Mouse (Mus musculus) induced T-regulatory cell, adult 2 months (primary cell): ENCODE measurements around the gene Yipf1.

Experiments
- DNase-seq: peaks from one replicate; pipeline ENCODE4 v3.0.0-alpha.2; 2012; ENCODE audit warnings: low read depth

Gene Yipf1

GRCm38 (mm10) chr4:107372304-107372703 lies 58.1 kb downstream of the Yipf1 start:
- peak; percentile 26 for DNase-seq

DNA sequence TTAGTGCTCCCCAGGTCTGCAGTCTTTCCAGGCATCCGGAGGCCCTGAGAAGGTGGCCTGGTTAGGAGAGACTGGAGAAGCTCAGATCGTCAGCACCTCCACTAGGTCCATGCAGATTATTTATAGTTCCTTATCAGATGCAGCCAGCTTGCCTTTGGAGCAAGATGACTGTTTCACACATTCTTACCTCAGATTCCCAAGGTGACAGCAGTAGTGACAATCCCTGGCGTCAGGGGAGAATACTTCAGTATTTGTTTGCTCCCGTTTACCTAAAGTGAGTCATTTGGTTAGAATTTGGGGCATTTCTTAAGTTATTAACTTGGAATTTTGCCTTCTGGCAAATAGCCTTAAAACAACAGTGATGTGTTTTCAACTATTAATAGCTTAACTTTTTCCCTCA lies 60.5 kb downstream of the Yipf1 start:
- DNase-seq: no peak

DNA sequence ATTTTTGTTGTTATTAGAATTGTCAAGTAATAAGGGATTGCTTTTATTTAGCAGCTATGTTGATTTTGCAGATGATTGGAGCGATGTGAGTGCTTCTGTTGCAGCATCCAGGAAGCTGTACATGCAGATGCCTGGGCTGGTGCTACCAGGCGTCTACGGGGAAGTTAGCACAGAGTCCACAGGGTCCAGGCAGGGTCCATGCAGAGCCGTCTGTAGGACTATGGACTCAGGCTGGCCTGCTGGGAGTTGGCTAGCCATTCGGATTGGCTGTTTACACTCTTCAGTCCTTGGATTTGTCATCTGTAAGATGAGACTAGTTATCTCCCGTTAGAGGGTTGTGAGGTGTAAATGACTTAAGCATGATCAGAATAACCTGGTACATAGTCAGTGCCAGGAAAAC lies 64.8 kb downstream of the Yipf1 start:
- no peak for DNase-seq

DNA sequence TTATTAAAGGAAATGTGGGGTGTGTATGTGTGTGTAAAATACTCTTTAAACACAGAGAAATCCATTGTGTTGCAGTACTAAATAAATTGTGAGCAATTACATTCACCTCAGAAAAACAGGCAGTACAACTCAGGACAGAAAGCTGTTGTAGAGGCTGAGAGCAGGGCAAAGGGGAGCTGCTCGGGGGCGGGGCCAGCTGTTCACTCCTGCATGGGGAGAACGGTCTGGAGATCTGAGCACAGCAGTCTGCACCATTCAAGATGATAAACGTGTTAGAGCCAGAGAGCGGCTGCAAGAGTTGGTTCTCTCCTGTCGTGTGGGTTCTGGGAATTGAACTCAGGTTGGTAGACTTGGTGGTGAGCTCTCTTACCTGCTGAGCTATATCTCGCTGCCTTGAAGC lies 66.7 kb downstream of the Yipf1 start:
- no peak for DNase-seq

- DNase-seq: no peak
These were observed 72.9 kb downstream of the Yipf1 start for GRCm38 (mm10) chr4:107387038-107387437.

GRCm38 (mm10) chr4:107387465-107387864 lies 73.3 kb downstream of the Yipf1 start:
- DNase-seq: no peak

- no peak for DNase-seq
These were observed 74.1 kb downstream of the Yipf1 start for GRCm38 (mm10) chr4:107388291-107388690.

GRCm38 (mm10) chr4:107389345-107389744 lies 75.2 kb downstream of the Yipf1 start:
- no peak for DNase-seq

DNA sequence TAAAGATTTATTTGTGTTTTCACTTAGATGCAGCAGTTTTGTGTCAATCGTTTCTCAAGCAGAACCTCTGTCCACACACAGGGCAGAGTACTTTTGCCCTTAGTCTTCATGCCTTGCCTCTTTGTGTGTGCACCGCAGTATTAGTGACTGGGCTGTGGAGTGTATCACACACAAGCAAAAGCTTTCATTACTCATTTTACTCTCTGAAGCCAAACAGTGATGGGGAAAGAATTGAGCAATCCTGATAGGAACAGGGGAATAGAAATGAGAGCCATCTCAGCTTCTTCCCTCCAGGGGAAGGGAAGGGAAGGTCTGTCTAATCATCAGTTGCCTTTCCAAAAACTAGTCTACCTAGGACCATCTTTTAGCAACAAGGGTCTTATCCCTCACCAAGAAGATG lies 79.6 kb downstream of the Yipf1 start:
- DNase-seq: no peak
